Mouse (Mus musculus): ENCODE results near the gene 2310007B03Rik. TPM values are rescaled to one million over a fixed set of nuclear protein-coding genes. Genes with fewer than 3 reads are reported as not detected.

The 2310007B03Rik gene
- total and polyA plus RNA-seq, 3 experiments = 0.05 TPM; not detected in 2

GRCm38 (mm10) chr1:93161921-93162320, 1.2 kb upstream of the 2310007B03Rik start:
- Histone ChIP-seq H3K9me3 (replicated peaks) (no peaks in the 10 kb centered on the region), H3K4me3 (ENCODE audit: low read depth, low read length) (no peak overlapping the region), H3K4me1 (ENCODE audit: insufficient read depth, low read depth, low read length) (no peaks in the 10 kb centered on the region; the same call in 1 of the 2 replicates), H3K36me3 (replicated peaks) (no peaks in the 10 kb centered on the region), H3K27me3 (ENCODE audit: insufficient read depth, low read length) (peaks cover 3% of the 10 kb centered on the region; the same call in 1 of the 2 replicates)
- no peak for TF ChIP-seq TAL1 (conservative IDR thresholded peaks at IDR 0.05; ENCODE audit: low read depth, low read length)
- no peak for TF ChIP-seq CTCF (IDR thresholded peaks at IDR 0.05; ENCODE audit: low read depth, low read length)
- TF ChIP-seq GATA1 (IDR thresholded peaks at IDR 0.05; ENCODE audit: borderline replicate concordance, low read length) = no peak
- TF ChIP-seq POLR2AphosphoS5 (IDR thresholded peaks at IDR 0.05; ENCODE audit: insufficient replicate concordance, low read depth, low read length) = no peak
- TF ChIP-seq GATA2 (IDR thresholded peaks at IDR 0.05; ENCODE audit: borderline replicate concordance, low read depth, low read length) = no peak
- no peak for ATAC-seq (ENCODE audit: extremely low read depth, insufficient number of reproducible peaks, low FRiP score, poor library complexity, severe bottlenecking)
- no peak for DNase-seq (ENCODE audit: low spot score)

- DNase-seq (ENCODE audit: low spot score) (no peak), ATAC-seq (ENCODE audit: extremely low read depth, insufficient number of reproducible peaks, low FRiP score, poor library complexity, severe bottlenecking) (no peak)
- H3K9me3 ChIP-seq (replicated peaks) = no peaks in the 10 kb centered on the region
- peaks cover 3% of the 10 kb centered on the region; the same call in 1 of the 2 replicates for H3K27me3 ChIP-seq (ENCODE audit: insufficient read depth, low read length)
- TF ChIP-seq GATA2 (IDR thresholded peaks at IDR 0.05; ENCODE audit: borderline replicate concordance, low read depth, low read length) (no peak), GATA1 (IDR thresholded peaks at IDR 0.05; ENCODE audit: borderline replicate concordance, low read length) (no peak)
- H3K36me3 ChIP-seq (replicated peaks) = no peaks in the 10 kb centered on the region
- no peaks in the 10 kb centered on the region; the same call in 1 of the 2 replicates for H3K4me1 ChIP-seq (ENCODE audit: insufficient read depth, low read depth, low read length)
- no peak overlapping the region for H3K4me3 ChIP-seq (ENCODE audit: low read depth, low read length)
Observed at GRCm38 (mm10) chr1:93161350-93161749, 602 bp upstream of the 2310007B03Rik start.

GRCm38 (mm10) chr1:93159566-93160500, 915 bp downstream of the 2310007B03Rik start:
- H3K4me1 ChIP-seq (ENCODE audit: insufficient read depth, low read depth, low read length) = no peaks in the 10 kb centered on the region
- H3K27me3 ChIP-seq (ENCODE audit: insufficient read depth, low read length) = peaks cover 3% of the 10 kb centered on the region; the same call in 1 of the 2 replicates
- TF ChIP-seq GATA1 (IDR thresholded peaks at IDR 0.05; ENCODE audit: borderline replicate concordance, low read length) (no peak), CTCF (IDR thresholded peaks at IDR 0.05; ENCODE audit: low read depth, low read length) (no peak), POLR2AphosphoS5 (IDR thresholded peaks at IDR 0.05; ENCODE audit: insufficient replicate concordance, low read depth, low read length) (no peak), TAL1 (conservative IDR thresholded peaks at IDR 0.05; ENCODE audit: low read depth, low read length) (no peak), GATA2 (IDR thresholded peaks at IDR 0.05; ENCODE audit: borderline replicate concordance, low read depth, low read length) (no peak)
- no peak for ATAC-seq (ENCODE audit: extremely low read depth, insufficient number of reproducible peaks, low FRiP score, poor library complexity, severe bottlenecking)
- DNase-seq (ENCODE audit: low spot score) = no peak
- no peak overlapping the region for H3K4me3 ChIP-seq (ENCODE audit: low read depth, low read length)
- no peaks in the 10 kb centered on the region for H3K9me3 ChIP-seq (replicated peaks)
- no peaks in the 10 kb centered on the region for H3K36me3 ChIP-seq (replicated peaks)

GRCm38 (mm10) chr1:93158916-93159315, 1.8 kb downstream of the 2310007B03Rik start:
- ATAC-seq (ENCODE audit: extremely low read depth, insufficient number of reproducible peaks, low FRiP score, poor library complexity, severe bottlenecking) = no peak
- Histone ChIP-seq H3K9me3 (replicated peaks) (no peaks in the 10 kb centered on the region), H3K27me3 (ENCODE audit: insufficient read depth, low read length) (no peaks in the 10 kb centered on the region), H3K36me3 (replicated peaks) (no peaks in the 10 kb centered on the region), H3K4me3 (ENCODE audit: low read depth, low read length) (no peak overlapping the region), H3K4me1 (ENCODE audit: insufficient read depth, low read depth, low read length) (no peaks in the 10 kb centered on the region)
- no peak for DNase-seq (ENCODE audit: low spot score)
- TF ChIP-seq CTCF (IDR thresholded peaks at IDR 0.05; ENCODE audit: low read depth, low read length) (no peak), GATA2 (IDR thresholded peaks at IDR 0.05; ENCODE audit: borderline replicate concordance, low read depth, low read length) (no peak), TAL1 (conservative IDR thresholded peaks at IDR 0.05; ENCODE audit: low read depth, low read length) (no peak), GATA1 (IDR thresholded peaks at IDR 0.05; ENCODE audit: borderline replicate concordance, low read length) (no peak), POLR2AphosphoS5 (IDR thresholded peaks at IDR 0.05; ENCODE audit: insufficient replicate concordance, low read depth, low read length) (no peak)

GRCm38 (mm10) chr1:93157566-93157965, 3.2 kb downstream of the 2310007B03Rik start:
- no peak for TF ChIP-seq GATA1 (IDR thresholded peaks at IDR 0.05; ENCODE audit: borderline replicate concordance, low read length)
- TF ChIP-seq POLR2AphosphoS5 (IDR thresholded peaks at IDR 0.05; ENCODE audit: insufficient replicate concordance, low read depth, low read length) = no peak
- TF ChIP-seq CTCF (IDR thresholded peaks at IDR 0.05; ENCODE audit: low read depth, low read length) = no peak
- H3K4me1 ChIP-seq (ENCODE audit: insufficient read depth, low read depth, low read length) = no peaks in the 10 kb centered on the region
- no peak overlapping the region for H3K4me3 ChIP-seq (ENCODE audit: low read depth, low read length)
- no peaks in the 10 kb centered on the region for H3K36me3 ChIP-seq (replicated peaks)
- peaks cover 6% of the 10 kb centered on the region; the same call in 1 of the 2 replicates for H3K27me3 ChIP-seq (ENCODE audit: insufficient read depth, low read length)
- ATAC-seq (ENCODE audit: extremely low read depth, insufficient number of reproducible peaks, low FRiP score, poor library complexity, severe bottlenecking) (no peak), DNase-seq (ENCODE audit: low spot score) (no peak)
- H3K9me3 ChIP-seq (replicated peaks) = no peaks in the 10 kb centered on the region

- ATAC-seq (ENCODE audit: extremely low read depth, insufficient number of reproducible peaks, low FRiP score, poor library complexity, severe bottlenecking) = no peak
- H3K36me3 ChIP-seq (replicated peaks) = no peaks in the 10 kb centered on the region
- no peak for DNase-seq (ENCODE audit: low spot score)
- no peak overlapping the region for H3K4me3 ChIP-seq (ENCODE audit: low read depth, low read length)
- no peaks in the 10 kb centered on the region for H3K4me1 ChIP-seq (ENCODE audit: insufficient read depth, low read depth, low read length)
- H3K27me3 ChIP-seq (ENCODE audit: insufficient read depth, low read length) = peaks cover 6% of the 10 kb centered on the region; the same call in 1 of the 2 replicates
- H3K9me3 ChIP-seq (replicated peaks) = no peaks in the 10 kb centered on the region
- TF ChIP-seq TAL1 (conservative IDR thresholded peaks at IDR 0.05; ENCODE audit: low read depth, low read length) (no peak), POLR2AphosphoS5 (IDR thresholded peaks at IDR 0.05; ENCODE audit: insufficient replicate concordance, low read depth, low read length) (no peak), GATA1 (IDR thresholded peaks at IDR 0.05; ENCODE audit: borderline replicate concordance, low read length) (no peak), GATA2 (IDR thresholded peaks at IDR 0.05; ENCODE audit: borderline replicate concordance, low read depth, low read length) (no peak), CTCF (IDR thresholded peaks at IDR 0.05; ENCODE audit: low read depth, low read length) (no peak)
Observed at GRCm38 (mm10) chr1:93150907-93151661, 9.7 kb downstream of the 2310007B03Rik start.
